Mouse (Mus musculus) forebrain, embryonic 11.5 days (tissue): Measurements from ENCODE around the gene Fam234b. TPM values are rescaled to one million over a fixed set of nuclear protein-coding genes. Genes with fewer than 3 reads are reported as not detected.

ENCODE experiments used
- ATAC-seq: fragments of 200-750 bp; cut with Nextera tagmentation; replicated peaks from 2 replicates; pipeline ENCODE4 v1.8.0; 2017; ENCODE audit warnings: moderate TSS enrichment; ENCODE audit not compliant: low FRiP score
- DNase-seq: peaks from one replicate; pipeline ENCODE4 v3.0.0-alpha.2; 2017; ENCODE audit warnings: low spot score
- H3K27ac ChIP-seq: fragments of 300-500 bp; sonication (generic); 2 replicates; pipeline ENCODE4 v1.5.1; 2014; ENCODE audit warnings: low read depth, low read length
- H3K27me3 ChIP-seq: fragments of 300-500 bp; sonication (generic); 2 replicates; pipeline ENCODE4 v1.6.1; 2014; ENCODE audit warnings: mild to moderate bottlenecking, low read length, mixed read lengths; ENCODE audit not compliant: control insufficient read depth, insufficient read depth
- H3K36me3 ChIP-seq: fragments of 300-500 bp; sonication (generic); 2 replicates; pipeline ENCODE4 v1.6.1; 2014; ENCODE audit warnings: mild to moderate bottlenecking, low read length, moderate library complexity, mixed read lengths; ENCODE audit not compliant: control insufficient read depth, insufficient read depth
- H3K4me1 ChIP-seq: fragments of 300-500 bp; sonication (generic); replicated peaks from 2 replicates; pipeline ENCODE4 v1.6.1; 2014; ENCODE audit warnings: low read length, mixed read lengths; ENCODE audit not compliant: control insufficient read depth, insufficient read depth
- H3K4me2 ChIP-seq: fragments of 300-500 bp; sonication (generic); 2 replicates; pipeline ENCODE4 v1.6.1; 2014; ENCODE audit warnings: low read depth, mild to moderate bottlenecking, low read length, moderate library complexity, mixed read lengths; ENCODE audit not compliant: severe bottlenecking
- H3K4me3 ChIP-seq: fragments of 300-500 bp; sonication (generic); 2 replicates; pipeline ENCODE4 v1.5.1; 2014; ENCODE audit warnings: low read depth, low read length
- H3K9ac ChIP-seq: fragments of 300-500 bp; sonication (generic); 2 replicates; pipeline ENCODE4 v1.6.1; 2014; ENCODE audit warnings: low read length
- H3K9me3 ChIP-seq: fragments of 300-500 bp; sonication (generic); 2 replicates; pipeline ENCODE4 v1.6.1; 2016; ENCODE audit warnings: low read length, mixed read lengths; ENCODE audit not compliant: control insufficient read depth
- WGBS: fragments of 180-500 bp; shearing (Covaris S2); extraction: QIAGEN DNeasy Blood & Tissue Kit; methylation state at CpG from one replicate; pipeline ENCODE4 v1.1.7; 2014; 5-methylcytosine and 5-hydroxymethylcytosine counted together
- polyA plus RNA-seq: library from polyadenylated mRNA; unstranded; fragments of >200 nt; fragmentation: Nextera tagmentation; extraction: Ambion mirVana; gene quantifications from 2 replicates; pipeline ENCODE4 v1.2.1, GENCODE M21; 2014

The Fam234b gene
- polyA plus RNA-seq, 1 experiment from 2014 or later, result 34.2 TPM

DNA sequence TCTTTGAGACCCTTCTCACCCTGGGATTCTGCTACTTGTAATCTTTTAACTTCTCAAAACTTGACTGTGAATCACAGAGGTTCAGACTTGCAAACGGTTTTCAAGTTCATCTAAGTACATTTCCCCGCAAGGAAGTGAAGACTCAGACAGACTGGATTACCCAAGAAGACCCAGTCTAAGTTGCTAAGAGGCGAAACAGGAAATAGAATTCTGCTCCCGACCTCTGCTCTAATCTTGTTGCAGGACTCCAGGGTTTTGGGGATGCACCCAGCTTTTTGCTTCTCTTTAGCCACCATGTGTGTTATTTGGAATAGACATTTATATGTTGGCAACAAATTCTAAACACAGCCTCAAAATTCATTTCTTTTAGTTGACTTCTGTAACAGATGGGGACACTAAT lies 36.4 kb upstream of the Fam234b start:
- H3K9ac ChIP-seq, result no peak overlapping the region
- no peak overlapping the region for H3K4me3 ChIP-seq
- 73% methylated on average over 4 of the region's 4 CpGs for WGBS
- DNase-seq (no peak), ATAC-seq (no peak)
- no peak overlapping the region for H3K27ac ChIP-seq
- H3K9me3 ChIP-seq, result no peaks in the 10 kb centered on the region
- no peaks in the 10 kb centered on the region for H3K4me1 ChIP-seq
- no peaks in the 10 kb centered on the region for H3K27me3 ChIP-seq
- no peaks in the 10 kb centered on the region for H3K36me3 ChIP-seq
- no peak overlapping the region for H3K4me2 ChIP-seq

DNA sequence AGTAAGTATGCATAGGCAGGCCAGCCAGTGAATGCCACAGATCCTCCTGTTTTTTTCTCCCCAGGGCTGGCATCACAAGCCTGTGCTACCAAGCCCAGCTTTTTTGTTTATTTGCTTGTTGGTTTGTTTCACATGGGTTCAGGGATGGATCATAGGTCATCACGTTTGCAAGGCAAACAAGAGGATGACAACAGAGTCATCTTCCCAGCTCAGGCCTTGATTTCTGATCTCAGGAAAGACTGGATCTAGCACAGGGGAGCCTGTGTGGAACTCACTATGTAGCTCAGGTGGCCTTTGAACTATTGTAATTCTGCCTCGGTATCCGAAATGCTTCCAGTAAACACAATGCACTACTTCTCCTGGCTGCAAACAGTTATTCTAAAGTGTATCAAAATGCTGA lies 35.5 kb upstream of the Fam234b start:
- H3K9ac ChIP-seq, result no peak overlapping the region
- WGBS, result 85% methylated on average over 3 of the region's 3 CpGs
- H3K4me1 ChIP-seq, result no peaks in the 10 kb centered on the region
- H3K4me3 ChIP-seq, result no peak overlapping the region
- ATAC-seq (no peak), DNase-seq (no peak)
- H3K27ac ChIP-seq, result no peak overlapping the region
- H3K4me2 ChIP-seq, result no peak overlapping the region
- H3K9me3 ChIP-seq, result no peaks in the 10 kb centered on the region
- H3K36me3 ChIP-seq, result no peaks in the 10 kb centered on the region
- H3K27me3 ChIP-seq, result no peaks in the 10 kb centered on the region

DNA sequence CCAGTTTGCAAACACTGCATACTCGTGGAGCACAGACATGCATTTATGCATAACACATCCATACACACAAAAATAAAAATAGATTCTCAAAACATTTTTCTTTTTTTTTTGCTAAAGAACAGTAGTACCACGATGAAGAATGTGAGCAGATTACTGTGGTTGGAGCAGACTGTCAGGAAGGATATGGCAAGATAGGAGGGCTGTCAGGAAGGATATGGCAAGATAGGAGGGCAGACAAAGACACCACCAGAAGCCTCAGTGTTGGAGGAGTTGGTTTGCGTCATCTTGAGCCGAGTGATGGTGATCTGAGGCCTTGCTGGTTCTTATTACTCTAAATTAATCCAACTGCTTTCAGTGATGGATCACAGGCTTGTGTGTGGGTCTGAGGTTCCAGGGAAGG lies 34.9 kb upstream of the Fam234b start:
- 83% methylated on average over 4 of the region's 4 CpGs for WGBS
- Histone ChIP-seq H3K9me3 (no peaks in the 10 kb centered on the region), H3K27ac (no peak overlapping the region), H3K36me3 (no peaks in the 10 kb centered on the region), H3K4me3 (no peak overlapping the region), H3K27me3 (no peaks in the 10 kb centered on the region), H3K4me2 (no peak overlapping the region), H3K9ac (no peak overlapping the region), H3K4me1 (no peaks in the 10 kb centered on the region; the same call in 1 of the 2 replicates)
- DNase-seq (no peak), ATAC-seq (no peak)

DNA sequence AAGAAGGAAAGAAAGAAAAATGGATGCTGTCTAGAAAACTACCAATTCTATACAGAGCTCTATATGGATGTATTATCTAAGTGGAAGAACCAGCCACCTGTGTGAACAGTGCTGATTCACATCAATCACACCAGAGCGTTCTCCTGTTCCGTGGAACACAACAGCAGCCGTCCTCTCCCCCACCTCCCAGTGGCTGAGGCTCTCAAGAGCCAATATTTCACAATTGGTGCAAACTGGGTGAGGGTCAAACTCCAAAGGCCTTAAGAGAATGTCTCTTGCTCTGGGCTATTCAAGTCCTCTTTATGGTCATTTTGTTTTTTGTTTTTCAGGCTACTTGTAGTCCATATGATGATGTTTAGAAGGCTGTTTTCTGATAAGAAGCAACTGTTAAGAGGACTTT lies 32.6 kb upstream of the Fam234b start:
- Histone ChIP-seq H3K27ac (no peak overlapping the region), H3K4me1 (no peaks in the 10 kb centered on the region; the same call in 1 of the 2 replicates), H3K36me3 (no peaks in the 10 kb centered on the region), H3K27me3 (no peaks in the 10 kb centered on the region), H3K4me3 (no peak overlapping the region), H3K9ac (no peak overlapping the region), H3K4me2 (no peak overlapping the region), H3K9me3 (no peaks in the 10 kb centered on the region)
- ATAC-seq (no peak), DNase-seq (no peak)
- WGBS, result 91% methylated on average over 3 of the region's 3 CpGs

GRCm38 (mm10) chr6:135165706-135166105 lies 32.1 kb upstream of the Fam234b start:
- Histone ChIP-seq H3K27ac (no peak overlapping the region), H3K4me1 (no peaks in the 10 kb centered on the region; the same call in 1 of the 2 replicates), H3K9me3 (no peaks in the 10 kb centered on the region), H3K36me3 (no peaks in the 10 kb centered on the region), H3K4me2 (no peak overlapping the region), H3K27me3 (no peaks in the 10 kb centered on the region), H3K9ac (no peak overlapping the region), H3K4me3 (no peak overlapping the region)
- no peak for ATAC-seq
- DNase-seq, result no peak
- WGBS, result 78% methylated on average over 2 of the region's 2 CpGs

GRCm38 (mm10) chr6:135166262-135166661 lies 31.5 kb upstream of the Fam234b start:
- H3K9me3 ChIP-seq, result no peaks in the 10 kb centered on the region
- H3K27ac ChIP-seq, result no peak overlapping the region
- DNase-seq, result no peak
- no peak overlapping the region for H3K4me3 ChIP-seq
- no peak overlapping the region for H3K4me2 ChIP-seq
- H3K36me3 ChIP-seq, result no peaks in the 10 kb centered on the region
- no peaks in the 10 kb centered on the region for H3K27me3 ChIP-seq
- no peaks in the 10 kb centered on the region; the same call in 1 of the 2 replicates for H3K4me1 ChIP-seq
- ATAC-seq, result no peak
- H3K9ac ChIP-seq, result no peak overlapping the region
- 89% methylated on average over 3 of the region's 3 CpGs for WGBS

GRCm38 (mm10) chr6:135166712-135167111 lies 31.1 kb upstream of the Fam234b start:
- Histone ChIP-seq H3K36me3 (no peaks in the 10 kb centered on the region), H3K9me3 (no peaks in the 10 kb centered on the region), H3K4me3 (no peak overlapping the region), H3K4me2 (no peak overlapping the region), H3K27me3 (no peaks in the 10 kb centered on the region), H3K9ac (no peak overlapping the region), H3K27ac (no peak overlapping the region), H3K4me1 (no peaks in the 10 kb centered on the region; the same call in 1 of the 2 replicates)
- ATAC-seq (no peak), DNase-seq (no peak)
- 47% methylated on average over 5 of the region's 5 CpGs for WGBS

DNA sequence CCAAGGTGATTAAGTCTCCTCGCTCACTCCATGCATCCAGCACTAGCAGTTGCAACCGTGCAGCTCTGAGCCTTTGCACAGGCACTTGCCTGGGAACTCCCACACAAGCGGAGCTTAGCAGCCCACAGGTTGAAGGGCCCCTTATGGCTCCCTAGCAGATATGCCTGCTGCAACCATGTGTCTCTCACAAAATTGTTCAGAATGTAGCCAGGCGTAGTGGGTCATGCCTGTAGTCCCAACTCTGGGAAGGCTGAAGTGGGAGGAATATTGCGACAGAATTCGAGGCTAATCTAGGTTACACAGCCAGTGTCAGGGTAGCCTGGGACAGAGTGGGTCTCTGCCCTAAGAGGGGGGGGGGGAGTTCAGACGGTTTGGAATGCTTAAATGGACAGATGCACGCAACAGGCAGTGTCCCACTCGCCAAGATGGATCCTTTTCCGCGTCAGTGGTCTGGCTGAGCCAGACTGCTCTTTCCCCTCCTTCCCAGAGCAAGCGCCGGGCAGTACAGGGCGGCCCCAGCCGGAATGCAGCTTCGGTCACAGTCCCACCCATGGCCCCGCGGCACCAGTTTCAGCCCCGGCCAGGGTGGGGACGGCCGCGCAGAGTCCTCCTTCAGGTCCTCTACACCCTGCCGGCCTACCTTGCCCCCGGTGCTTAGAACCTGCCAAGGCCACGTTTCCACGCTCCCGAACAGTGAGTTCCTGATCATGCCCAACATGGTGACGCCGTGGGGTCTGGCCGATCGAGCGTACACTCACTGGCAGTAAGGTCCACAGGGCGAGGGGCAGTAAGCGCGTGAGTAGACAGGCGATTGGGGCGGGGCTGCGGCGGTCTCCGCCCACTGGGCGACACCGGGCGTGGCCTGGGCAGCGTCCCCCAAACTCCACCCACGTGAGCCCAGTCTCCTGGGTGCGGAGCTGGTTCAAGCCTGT lies 30.1 kb upstream of the Fam234b start:
- Histone ChIP-seq H3K36me3 (no peaks in the 10 kb centered on the region), H3K4me2 (peak overlapping the region; percentile 94), H3K27ac (no peak overlapping the region), H3K4me1 (no peaks in the 10 kb centered on the region; the same call in 1 of the 2 replicates), H3K4me3 (peak overlapping the region; percentile 49), H3K9me3 (no peaks in the 10 kb centered on the region), H3K9ac (peak overlapping the region; percentile 56), H3K27me3 (no peaks in the 10 kb centered on the region)
- 3% methylated on average over 46 of the region's 46 CpGs for WGBS
- ATAC-seq (peak; percentile 93), DNase-seq (peak; percentile 90)

- Histone ChIP-seq H3K27ac (no peak overlapping the region), H3K36me3 (no peaks in the 10 kb centered on the region)
- 78% methylated on average over 6 of the region's 6 CpGs for WGBS
Measured at GRCm38 (mm10) chr6:135168471-135168870, 29.3 kb upstream of the Fam234b start.

More at GRCm38 (mm10) chr6:135168471-135168870, 29.3 kb upstream of the Fam234b start:
- ATAC-seq, result no peak
- H3K9me3 ChIP-seq, result no peaks in the 10 kb centered on the region
- H3K4me1 ChIP-seq, result no peaks in the 10 kb centered on the region; the same call in 1 of the 2 replicates
- H3K27me3 ChIP-seq, result no peaks in the 10 kb centered on the region
- H3K4me2 ChIP-seq, result peak overlapping the region; percentile 94
- H3K4me3 ChIP-seq, result peak overlapping the region; percentile 49
- H3K9ac ChIP-seq, result peak overlapping the region; percentile 56; the same call in 1 of the 2 replicates
- no peak for DNase-seq
